Mouse (Mus musculus) WW6 (cell line): Measurements from ENCODE around the gene Sirt7.

Experiments
- DNase-seq: peaks from one replicate; pipeline ENCODE4 v3.0.0-alpha.2; 2013; ENCODE audit warnings: low read depth, low spot score

Sirt7 gene

GRCm38 (mm10) chr11:120571754-120572416 lies 53.2 kb downstream of the Sirt7 start:
- no peak for DNase-seq

GRCm38 (mm10) chr11:120571122-120571521 lies 53.9 kb downstream of the Sirt7 start:
- no peak for DNase-seq
